18 mouse cellular contexts compared by ENCODE assay signal in genomic region chr7:127212432-127213250, GRCm38 (mm10). TPM values are rescaled to one million over a fixed set of nuclear protein-coding genes. Genes with fewer than 3 reads are reported as not detected.
A peak's percentile ranks its signal among the peaks of the same experiment; 100 is the strongest.
DNase-seq lines count a peak whose midpoint lies in the region; ATAC-seq and TF ChIP-seq lines count a peak whose summit lies in the region.
"Had no signal": no experiment of that assay in that cellular context is flagged by ENCODE, and none has a peak within 500 bp of the region (broad histone marks: within the 10 kb centered on the region; RNA-seq: fewer than 3 reads in every experiment).

No protein-coding gene starts in this region.

- peak; percentile 89 for DNase-seq in heart, adult 11 months
- peak; percentile 78 for DNase-seq in ES-E14 (ENCODE audit: low read depth, low spot score)
- DNase-seq in gastrocnemius, postnatal 14 days: peak; percentile 43
- DNase-seq in left cerebral cortex, postnatal 25 days (ENCODE audit: low spot score in 2 of 2): no peak
- DNase-seq in left cerebral cortex, postnatal 36 days (ENCODE audit: low spot score in 2 of 2): no peak
- no peak for DNase-seq in urinary bladder, postnatal 25 days (ENCODE audit: low spot score)
- DNase-seq: adrenal gland, adult 2 months; kidney, adult 18-20 months; liver, embryonic 13.5 days; lung, adult 2 months had no signal

- intact Hi-C loops in gastrocnemius, postnatal 14 days (cut with DNase I; ENCODE audit: low total_unique reads): no loop called here
- intact Hi-C loops in left cerebral cortex, postnatal 25 days (cut with DNase I): no loop called here
- intact Hi-C loops in left cerebral cortex, postnatal 36 days (cut with DNase I): no loop called here

- TF ChIP-seq CTCF in ES-Bruce4 (IDR thresholded peaks at IDR 0.05; ENCODE audit: low read depth, low read length): no peak

- no peak overlapping the region for H3K4me3 ChIP-seq in heart, embryonic 12.5 days
- H3K4me3 ChIP-seq in ES-Bruce4 (ENCODE audit: low read depth, low read length) (peak overlapping the region; percentile 61), ES-E14 (ENCODE audit: insufficient read depth in 1 of 2, low read depth in 1 of 2, low read length in 2 of 2, poor library complexity in 1 of 2, severe bottlenecking in 1 of 2) (peak overlapping the region in 1 of 2 experiments; percentile 71; a peak in 2 of 4 replicates)
- H3K4me3 ChIP-seq: left cerebral cortex, adult 2 months; liver, embryonic 13.5 days; midbrain, embryonic 13.5 days; neural tube, embryonic 12.5 days had no signal

- no peaks in the 10 kb centered on the region for H3K36me3 ChIP-seq in heart, embryonic 12.5 days
- H3K36me3 ChIP-seq in ES-Bruce4 (ENCODE audit: control insufficient read depth, insufficient read depth, low read length, poor library complexity, severe bottlenecking) (peaks cover 4% of the 10 kb centered on the region; the same call in 1 of the 2 replicates), ES-E14 (ENCODE audit: control insufficient read depth, insufficient read depth, low read length, poor library complexity, severe bottlenecking) (peaks cover 16% of the 10 kb centered on the region)
- H3K36me3 ChIP-seq: liver, embryonic 13.5 days; midbrain, embryonic 13.5 days; neural tube, embryonic 12.5 days had no signal

- no peaks in the 10 kb centered on the region for H3K27me3 ChIP-seq in heart, embryonic 12.5 days (replicated peaks)
- no peaks in the 10 kb centered on the region for H3K27me3 ChIP-seq in ES-Bruce4 (ENCODE audit: control insufficient read depth, insufficient read depth, low read length, poor library complexity, severe bottlenecking)
- H3K27me3 ChIP-seq: liver, embryonic 13.5 days had no signal

- H3K4me1 ChIP-seq in heart, embryonic 12.5 days (replicated peaks): peaks cover 44% of the 10 kb centered on the region
- H3K4me1 ChIP-seq in ES-Bruce4 (ENCODE audit: control insufficient read depth, insufficient read depth, low read length) (peaks cover 1% of the 10 kb centered on the region), ES-E14 (ENCODE audit: control insufficient read depth in 2 of 2, insufficient read depth in 2 of 2, low read length in 2 of 2, poor library complexity in 1 of 2) (peaks cover 18 to 25% of the 10 kb centered on the region in 2 experiments)

- no peaks in the 10 kb centered on the region for H3K9me3 ChIP-seq in heart, embryonic 12.5 days (replicated peaks)
- no peaks in the 10 kb centered on the region for H3K9me3 ChIP-seq in ES-Bruce4 (replicated peaks; ENCODE audit: control insufficient read depth, insufficient read depth, low read length, poor library complexity, severe bottlenecking)
- no peaks in the 10 kb centered on the region for H3K9me3 ChIP-seq in ES-E14 (ENCODE audit: control insufficient read depth, insufficient read depth, low read depth, low read length)
- H3K9me3 ChIP-seq: liver, embryonic 13.5 days; midbrain, embryonic 13.5 days; neural tube, embryonic 12.5 days had no signal

- no peak overlapping the region for H3K9ac ChIP-seq in heart, embryonic 12.5 days
- H3K9ac ChIP-seq in ES-Bruce4 (ENCODE audit: low read depth, poor library complexity, severe bottlenecking) (peak overlapping the region; percentile 61), ES-E14 (ENCODE audit: insufficient read depth, low read depth, low read length, poor library complexity, severe bottlenecking) (peak overlapping the region; percentile 66)
- H3K9ac ChIP-seq: hindbrain, embryonic 14.5 days; liver, embryonic 13.5 days; midbrain, embryonic 13.5 days; neural tube, embryonic 12.5 days had no signal

- WGBS in heart, embryonic 12.5 days: 87% methylated on average over 12 of the region's 12 CpGs

- no peak overlapping the region for H3K4me2 ChIP-seq in heart, embryonic 12.5 days
- H3K4me2 ChIP-seq: hindbrain, embryonic 14.5 days; liver, embryonic 13.5 days; midbrain, embryonic 13.5 days; neural tube, embryonic 12.5 days had no signal

- no peak for ATAC-seq in heart, embryonic 12.5 days (ENCODE audit: insufficient number of reproducible peaks, low FRiP score)
- ATAC-seq: inflammation-experienced regulatory T-cells, adult 6 months; midbrain, embryonic 13.5 days had no signal

- TF ChIP-seq POLR2A in ES-Bruce4 (IDR thresholded peaks at IDR 0.05; ENCODE audit: insufficient read depth, low read length): no peak

- TF ChIP-seq EP300 in ES-Bruce4 (IDR thresholded peaks at IDR 0.05; ENCODE audit: insufficient read depth, low read depth, low read length): peak; percentile 97

- H3K27ac ChIP-seq in heart, embryonic 12.5 days (ENCODE audit: poor library complexity, severe bottlenecking): no peak overlapping the region
- peak overlapping the region; percentile 98 for H3K27ac ChIP-seq in ES-Bruce4 (ENCODE audit: insufficient read depth, low read length)
- H3K27ac ChIP-seq in ES-E14 (ENCODE audit: insufficient read depth, low read depth, low read length, poor library complexity, severe bottlenecking): peak overlapping the region; percentile 98
- H3K27ac ChIP-seq: hindbrain, embryonic 14.5 days; left cerebral cortex, adult 2 months; midbrain, embryonic 13.5 days; neural tube, embryonic 12.5 days; stomach, postnatal 0 days had no signal

- in situ Hi-C loops in ES-E14 (cut with MboI; ENCODE audit: low sequenced_read_pairs in 2 of 2, unreplicated experiment in 2 of 2): no loop called here

TF ChIP-seq in ES-E14, 5 proteins besides CTCF, POLR2A, EP300 and RAD21:
- TF ChIP-seq CHD2 (IDR thresholded peaks at IDR 0.05; ENCODE audit: low read depth, low read length) (peak; percentile 38; the same call in 1 of the 2 replicates), HCFC1 (IDR thresholded peaks at IDR 0.05; ENCODE audit: borderline replicate concordance, insufficient read depth, low read length) (no peak)

RNA-seq across cellular contexts. Expression of gene Mylpf, which starts 4.0 kb away (rescaled TPM):
- polyA plus RNA-seq in heart, embryonic 12.5 days (2016; fragmentation: Nextera tagmentation; extraction: Ambion mirVana): 17.8 and 20.0 TPM in 2 replicates
- 278 and 351 TPM in 2 replicates for polyA plus RNA-seq in ES-Bruce4 (2011; ENCODE audit: insufficient read depth, insufficient read length, low read depth, missing spikeins)
- total RNA-seq in ES-E14 (2012; rRNA removed): 322 and 498 TPM in 2 replicates
- over 10,000 TPM; 57,620 to 58,231 TPM for total RNA-seq in gastrocnemius, postnatal 14 days (2021)
- 1 to 10 TPM; 2.8 to 3.3 TPM for total RNA-seq in left cerebral cortex, postnatal 25 days (2021)
- 1 to 10 TPM; 1.7 to 3.9 TPM for total RNA-seq in left cerebral cortex, postnatal 36 days (2021)
- polyA plus RNA-seq: adrenal gland, adult 2 months had no signal

RNA-seq across cellular contexts. Expression of gene Tbc1d10b, which starts 4.4 kb away (rescaled TPM):
- 29.2 and 32.3 TPM in 2 replicates for polyA plus RNA-seq in heart, embryonic 12.5 days (2016; fragmentation: Nextera tagmentation; extraction: Ambion mirVana)
- 42.8 and 55.5 TPM in 2 replicates for polyA plus RNA-seq in ES-Bruce4 (2011; ENCODE audit: insufficient read depth, insufficient read length, low read depth, missing spikeins)
- 63.3 and 67.0 TPM in 2 replicates for total RNA-seq in ES-E14 (2012; rRNA removed)
- 10 to 100 TPM; 32.1 to 32.9 TPM for total RNA-seq in gastrocnemius, postnatal 14 days (2021)
- total RNA-seq in left cerebral cortex, postnatal 25 days (2021): 10 to 100 TPM; 90.2 to 97.5 TPM
- 100 to 1,000 TPM in 1 of 2 experiments, 10 to 100 TPM in 1; 90.8 to 101 TPM for total RNA-seq in left cerebral cortex, postnatal 36 days (2021)

RNA-seq across cellular contexts. Expression of gene Cd2bp2, which starts 16.8 kb away (rescaled TPM):
- 50.5 and 51.5 TPM in 2 replicates for polyA plus RNA-seq in heart, embryonic 12.5 days (2016; fragmentation: Nextera tagmentation; extraction: Ambion mirVana)
- 98.6 and 120 TPM in 2 replicates for polyA plus RNA-seq in ES-Bruce4 (2011; ENCODE audit: insufficient read depth, insufficient read length, low read depth, missing spikeins)
- total RNA-seq in ES-E14 (2012; rRNA removed): 113 and 133 TPM in 2 replicates
- 10 to 100 TPM; 30.0 to 32.0 TPM for total RNA-seq in gastrocnemius, postnatal 14 days (2021)
- total RNA-seq in left cerebral cortex, postnatal 25 days (2021): 10 to 100 TPM; 81.7 to 84.1 TPM
- total RNA-seq in left cerebral cortex, postnatal 36 days (2021): 10 to 100 TPM; 81.4 to 89.5 TPM

RNA-seq across cellular contexts. Expression of gene Zfp553, which starts 20.2 kb away (rescaled TPM):
- polyA plus RNA-seq in heart, embryonic 12.5 days (2016; fragmentation: Nextera tagmentation; extraction: Ambion mirVana): 23.8 and 25.3 TPM in 2 replicates
- polyA plus RNA-seq in ES-Bruce4 (2011; ENCODE audit: insufficient read depth, insufficient read length, low read depth, missing spikeins): 52.1 and 57.0 TPM in 2 replicates
- 55.2 and 64.7 TPM in 2 replicates for total RNA-seq in ES-E14 (2012; rRNA removed)
- 1 to 10 TPM; 4.2 to 5.4 TPM for total RNA-seq in gastrocnemius, postnatal 14 days (2021)
- total RNA-seq in left cerebral cortex, postnatal 25 days (2021): 10 to 100 TPM; 16.9 to 18.6 TPM
- 10 to 100 TPM; 18.6 to 19.4 TPM for total RNA-seq in left cerebral cortex, postnatal 36 days (2021)

RNA-seq across cellular contexts. Expression of gene Sept1, which starts 20.3 kb away (rescaled TPM):
- polyA plus RNA-seq in heart, embryonic 12.5 days (2016; fragmentation: Nextera tagmentation; extraction: Ambion mirVana): 22.1 and 28.2 TPM in 2 replicates
- polyA plus RNA-seq in ES-Bruce4 (2011; ENCODE audit: insufficient read depth, insufficient read length, low read depth, missing spikeins): 210 and 229 TPM in 2 replicates
- 85.8 and 128 TPM in 2 replicates for total RNA-seq in ES-E14 (2012; rRNA removed)
- total RNA-seq in gastrocnemius, postnatal 14 days (2021): 1 to 10 TPM; 4.2 to 5.0 TPM
- total RNA-seq in left cerebral cortex, postnatal 25 days (2021): 1 to 10 TPM; 3.4 to 3.6 TPM
- total RNA-seq in left cerebral cortex, postnatal 36 days (2021): 1 to 10 TPM; 3.2 to 5.6 TPM

Comparison
In these comparisons a context has a peak if more than half of its experiments do, and no peak if none do; other contexts are left out.
1. DNase-seq: peak in heart, adult 11 months (single experiment), ES-E14 (single experiment) and gastrocnemius, postnatal 14 days (single experiment); none in left cerebral cortex, postnatal 25 days (0 of 2), left cerebral cortex, postnatal 36 days (0 of 2) and urinary bladder, postnatal 25 days (single experiment).
2. RNA of gene Mylpf, which starts 4.0 kb away (total RNA-seq): 57,620 to 58,231 TPM in gastrocnemius, postnatal 14 days; 322 to 498 TPM in ES-E14, 1.7 to 3.9 TPM in left cerebral cortex, postnatal 36 days and 2.8 to 3.3 TPM in left cerebral cortex, postnatal 25 days; every median in the first group is over 100 times any median in the second.